Mouse (Mus musculus) liver, embryonic 11.5 days (tissue): ENCODE measurements around the gene Rps29. TPM values are rescaled to one million over a fixed set of nuclear protein-coding genes. Genes with fewer than 3 reads are reported as not detected.

Experiments
- ATAC-seq: fragments of 200-750 bp; cut with Nextera tagmentation; replicated peaks from 2 replicates; pipeline ENCODE4 v1.8.0; 2017; ENCODE audit warnings: moderate number of reproducible peaks, mild to moderate bottlenecking, moderate TSS enrichment, moderate library complexity; ENCODE audit not compliant: low FRiP score
- DNase-seq: peaks from one replicate; pipeline ENCODE4 v3.0.0-alpha.2; 2017; ENCODE audit warnings: low spot score
- H3K27ac ChIP-seq: fragments of 300-500 bp; sonication (generic); 2 replicates; pipeline ENCODE4 v1.5.1; 2014; ENCODE audit warnings: mild to moderate bottlenecking, low read depth, low read length, control low read depth
- H3K27me3 ChIP-seq: fragments of 300-500 bp; sonication (generic); replicated peaks from 2 replicates; pipeline ENCODE4 v1.6.1; 2014; ENCODE audit warnings: low read length, mixed read lengths; ENCODE audit not compliant: control insufficient read depth, insufficient read depth
- H3K36me3 ChIP-seq: fragments of 300-500 bp; sonication (generic); 2 replicates; pipeline ENCODE4 v1.6.1; 2014; ENCODE audit warnings: mild to moderate bottlenecking, low read length, moderate library complexity, mixed read lengths; ENCODE audit not compliant: control insufficient read depth, insufficient read depth
- H3K4me1 ChIP-seq: fragments of 300-500 bp; sonication (generic); replicated peaks from 2 replicates; pipeline ENCODE4 v1.6.1; 2014; ENCODE audit warnings: low read length, mixed read lengths; ENCODE audit not compliant: control insufficient read depth, insufficient read depth
- H3K4me2 ChIP-seq: fragments of 300-500 bp; sonication (generic); 2 replicates; pipeline ENCODE4 v1.6.1; 2014; ENCODE audit warnings: mild to moderate bottlenecking, control low read depth, moderate library complexity
- H3K4me3 ChIP-seq: fragments of 300-500 bp; sonication (generic); 2 replicates; pipeline ENCODE4 v1.5.1; 2014; ENCODE audit warnings: low read depth, low read length, control low read depth
- H3K9ac ChIP-seq: fragments of 300-500 bp; sonication (generic); 2 replicates; pipeline ENCODE4 v1.6.1; 2014; ENCODE audit warnings: low read depth, low read length, control low read depth
- H3K9me3 ChIP-seq: fragments of 300-500 bp; sonication (generic); 2 replicates; pipeline ENCODE4 v1.6.1; 2016; ENCODE audit warnings: low read length, inconsistent platforms, mixed read lengths; ENCODE audit not compliant: control insufficient read depth
- WGBS: fragments of 180-500 bp; shearing (Covaris S2); extraction: QIAGEN DNeasy Blood & Tissue Kit; methylation state at CpG from one replicate; pipeline ENCODE4 v1.1.7; 2014; 5-methylcytosine and 5-hydroxymethylcytosine counted together
- polyA plus RNA-seq: library from polyadenylated mRNA; unstranded; fragments of >200 nt; fragmentation: Nextera tagmentation; extraction: Ambion mirVana; gene quantifications from 2 replicates; pipeline ENCODE4 v1.2.1, GENCODE M21; 2014

Rps29 gene
- polyA plus RNA-seq, 1 experiment from 2014 or later = 1,937 TPM

- under 1% methylated on average over 83 of the region's 84 CpGs for WGBS
- Histone ChIP-seq H3K4me3 (peak within 1 kb of the TSS; percentile 94), H3K4me2 (peak within 1 kb of the TSS; percentile 98), H3K27me3 (no peaks in the 10 kb centered on the region), H3K36me3 (peaks cover 14% of the 10 kb centered on the region; the same call in 1 of the 2 replicates), H3K9me3 (no peaks in the 10 kb centered on the region), H3K4me1 (peaks cover 12% of the 10 kb centered on the region), H3K9ac (peak within 1 kb of the TSS; percentile 91), H3K27ac (peak within 1 kb of the TSS; percentile 89)
- DNase-seq (peak; percentile 95), ATAC-seq (peak; percentile 97)
These were observed 24.8 kb upstream of the Rps29 start, which contains the start of the genes Rpl36al and Mgat2 for GRCm38 (mm10) chr12:69183583-69184308. Gene Rpl36al (minus strand): TSS chr12:69184083. Gene Mgat2 (plus strand): TSS chr12:69184157.

- no peak for ATAC-seq
These were observed 22.8 kb upstream of the Rps29 start for GRCm38 (mm10) chr12:69181800-69182199.

GRCm38 (mm10) chr12:69179371-69179770, 20.4 kb upstream of the Rps29 start:
- Histone ChIP-seq H3K4me3 (no peak overlapping the region), H3K4me2 (no peak overlapping the region), H3K9me3 (no peaks in the 10 kb centered on the region), H3K27ac (no peak overlapping the region), H3K4me1 (no peaks in the 10 kb centered on the region), H3K36me3 (peaks cover 26% of the 10 kb centered on the region), H3K9ac (no peak overlapping the region), H3K27me3 (no peaks in the 10 kb centered on the region)
- no peak for ATAC-seq
- no peak for DNase-seq
- WGBS = 66% methylated on average over 12 of the region's 12 CpGs

More at GRCm38 (mm10) chr12:69181800-69182199, 22.8 kb upstream of the Rps29 start:
- Histone ChIP-seq H3K36me3 (peaks cover 12% of the 10 kb centered on the region; the same call in 1 of the 2 replicates), H3K4me1 (peaks cover 7% of the 10 kb centered on the region; the same call in 1 of the 2 replicates), H3K4me2 (no peak overlapping the region), H3K9ac (no peak overlapping the region), H3K27ac (no peak overlapping the region), H3K27me3 (no peaks in the 10 kb centered on the region), H3K9me3 (no peaks in the 10 kb centered on the region), H3K4me3 (no peak overlapping the region)
- DNase-seq = no peak
- 80% methylated on average over 4 of the region's 4 CpGs for WGBS

- Histone ChIP-seq H3K9me3 (no peaks in the 10 kb centered on the region), H3K4me2 (no peak overlapping the region), H3K4me1 (no peaks in the 10 kb centered on the region), H3K9ac (no peak overlapping the region), H3K4me3 (no peak overlapping the region), H3K27ac (no peak overlapping the region), H3K27me3 (no peaks in the 10 kb centered on the region), H3K36me3 (peaks cover 28% of the 10 kb centered on the region)
- 92% methylated on average over 3 of the region's 3 CpGs for whole genome bisulfite sequencing
- ATAC-seq = no peak
- no peak for DNase-seq
These were observed 18.5 kb upstream of the Rps29 start for GRCm38 (mm10) chr12:69177526-69177925.

GRCm38 (mm10) chr12:69175975-69176374, 17.0 kb upstream of the Rps29 start:
- WGBS = 81% methylated on average over 3 of the region's 3 CpGs
- no peak overlapping the region for H3K27ac ChIP-seq
- DNase-seq (no peak), ATAC-seq (0 out of 2 replicates have a peak, but pooled peaks have one; percentile 38)
- H3K9ac ChIP-seq = no peak overlapping the region
- no peaks in the 10 kb centered on the region for H3K27me3 ChIP-seq
- H3K9me3 ChIP-seq = no peaks in the 10 kb centered on the region
- no peak overlapping the region for H3K4me2 ChIP-seq
- H3K4me3 ChIP-seq = no peak overlapping the region
- peaks cover 21% of the 10 kb centered on the region for H3K36me3 ChIP-seq
- H3K4me1 ChIP-seq = no peaks in the 10 kb centered on the region

- 86% methylated on average over 2 of the region's 2 CpGs for WGBS
These were observed 12.3 kb upstream of the Rps29 start for GRCm38 (mm10) chr12:69171307-69171706.

GRCm38 (mm10) chr12:69168461-69169106, 9.6 kb upstream of the Rps29 start, which contains the start of gene Lrr1:
Gene Lrr1 (plus strand): TSS chr12:69168814.
- peaks cover 3% of the 10 kb centered on the region for H3K36me3 ChIP-seq

More at GRCm38 (mm10) chr12:69171307-69171706, 12.3 kb upstream of the Rps29 start:
- H3K27ac ChIP-seq = no peak overlapping the region
- no peak for ATAC-seq
- DNase-seq = no peak
- no peak overlapping the region for H3K9ac ChIP-seq
- peaks cover 15% of the 10 kb centered on the region for H3K36me3 ChIP-seq
- H3K9me3 ChIP-seq = no peaks in the 10 kb centered on the region
- H3K4me2 ChIP-seq = no peak overlapping the region
- H3K4me3 ChIP-seq = no peak overlapping the region
- H3K27me3 ChIP-seq = no peaks in the 10 kb centered on the region
- H3K4me1 ChIP-seq = peaks cover 8% of the 10 kb centered on the region

GRCm38 (mm10) chr12:69167656-69168460, 8.9 kb upstream of the Rps29 start:
- Histone ChIP-seq H3K4me1 (peaks cover 8% of the 10 kb centered on the region), H3K4me2 (peak overlapping the region; percentile 90), H3K36me3 (peaks cover 3% of the 10 kb centered on the region; the same call in 1 of the 2 replicates), H3K27ac (no peak overlapping the region; the same call in none of the 2 replicates), H3K4me3 (peak overlapping the region; percentile 75), H3K27me3 (no peaks in the 10 kb centered on the region), H3K9ac (peak overlapping the region; percentile 72), H3K9me3 (no peaks in the 10 kb centered on the region)
- ATAC-seq = peak; percentile 35
- WGBS = 9% methylated on average over 18 of the region's 18 CpGs
- no peak for DNase-seq

More at GRCm38 (mm10) chr12:69168461-69169106, 9.6 kb upstream of the Rps29 start, which contains the start of gene Lrr1:
- DNase-seq (peak; percentile 91), ATAC-seq (peak; percentile 88)
- Histone ChIP-seq H3K4me2 (peak within 1 kb of the TSS; percentile 90), H3K4me3 (peak within 1 kb of the TSS; percentile 75), H3K9me3 (no peaks in the 10 kb centered on the region), H3K27ac (peak within 1 kb of the TSS; percentile 52), H3K9ac (peak within 1 kb of the TSS; percentile 72), H3K4me1 (peaks cover 8% of the 10 kb centered on the region), H3K27me3 (no peaks in the 10 kb centered on the region)
- WGBS = under 1% methylated on average over 40 of the region's 40 CpGs
